Mouse (Mus musculus): ENCODE measurements around the gene Cryba2.

DNA sequence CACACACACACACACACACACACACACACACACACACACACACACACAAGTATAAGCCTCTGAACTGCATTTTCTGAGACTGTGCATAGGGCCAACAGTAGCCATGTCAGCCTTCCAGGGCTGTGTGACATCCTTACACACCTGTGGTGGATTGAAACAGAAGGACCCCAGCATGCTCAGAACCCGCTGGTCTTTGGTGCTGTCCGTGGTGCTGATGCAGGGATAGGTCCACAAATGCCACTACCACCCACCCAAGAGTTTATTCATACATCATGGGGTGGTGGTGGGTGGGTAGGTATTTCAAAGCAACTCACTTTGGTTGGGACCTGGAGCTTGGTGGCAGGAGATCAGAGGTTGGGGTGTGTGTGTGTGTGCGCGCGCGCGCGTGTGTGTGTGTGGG is 1.4 kb downstream of the Cryba2 start:
- no peak for TF ChIP-seq POLR2A (IDR thresholded peaks at IDR 0.05; ENCODE audit: borderline replicate concordance, insufficient read depth, low read length)
- no peak for TF ChIP-seq CTCF (IDR thresholded peaks at IDR 0.05; ENCODE audit: borderline replicate concordance, insufficient read depth, low read depth, low read length)
